Mouse (Mus musculus): ENCODE results near the gene Gadd45a.

DNA sequence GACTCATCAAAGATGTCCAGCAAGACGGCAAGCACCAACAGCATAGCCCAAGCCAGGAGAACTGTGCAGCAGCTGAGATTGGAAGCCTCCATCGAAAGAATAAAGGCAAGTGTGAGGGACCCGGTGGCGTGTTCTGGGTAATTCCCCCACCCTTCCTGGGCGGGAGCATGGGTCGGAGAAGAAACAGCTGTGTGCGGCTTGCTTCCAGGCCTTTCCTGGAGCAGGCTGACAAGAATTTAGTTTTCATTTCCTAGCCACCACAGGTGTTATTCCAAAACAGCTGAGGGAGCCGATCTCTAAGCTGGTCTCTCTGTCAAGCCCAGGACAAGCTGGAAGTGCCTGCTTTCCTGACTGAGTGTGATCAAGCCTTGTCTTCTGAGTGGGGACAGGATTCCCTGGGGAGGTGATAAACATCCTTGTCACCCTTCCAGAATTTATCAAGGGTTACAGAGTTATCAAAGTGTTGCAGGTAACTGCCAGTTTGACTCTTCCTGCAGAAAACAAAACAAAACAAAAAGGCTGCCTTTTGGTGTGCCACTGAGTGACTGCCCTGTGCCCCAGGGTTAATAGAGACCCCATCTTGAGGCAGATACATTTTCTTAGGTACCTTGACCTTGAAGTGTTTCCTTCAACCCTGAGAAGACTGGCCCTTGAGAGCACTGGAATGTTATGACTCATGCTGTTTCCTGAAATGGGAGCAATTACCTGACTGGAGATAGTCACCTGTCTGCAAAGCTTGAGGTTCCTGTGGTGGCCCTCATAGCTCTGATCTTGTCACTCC lies 21.3 kb downstream of the Gadd45a start:
- TF ChIP-seq NELFE (IDR thresholded peaks at IDR 0.05; ENCODE audit: low read depth, low read length) (no peak), POLR2A (IDR thresholded peaks at IDR 0.05; ENCODE audit: low read depth, low read length) (no peak), CTCF (conservative IDR thresholded peaks at IDR 0.05 in 1 of 2, IDR thresholded peaks at IDR 0.05 in 1 of 2; ENCODE audit: low read depth in 2 of 2, low read length in 2 of 2) (no peak), ETS1 (conservative IDR thresholded peaks at IDR 0.05; ENCODE audit: low read depth, low read length) (peak; percentile 58), POLR2AphosphoS2 (IDR thresholded peaks at IDR 0.05; ENCODE audit: low read depth, low read length) (no peak), CHD2 (IDR thresholded peaks at IDR 0.05; ENCODE audit: low read length) (no peak)
